Comparison of ENCODE assay signal across 10 mouse cellular contexts in genomic region chr17:57104496-57104895, GRCm38 (mm10). TPM values are rescaled to one million over a fixed set of nuclear protein-coding genes. Genes with fewer than 3 reads are reported as not detected.
DNase-seq lines count a peak whose midpoint lies in the region; ATAC-seq lines count a peak whose summit lies in the region.
"Had no signal": no experiment of that assay in that cellular context is flagged by ENCODE, and none has a peak within 500 bp of the region (broad histone marks: within the 10 kb centered on the region; RNA-seq: fewer than 3 reads in every experiment).

No protein-coding gene starts in this region.

- ATAC-seq in hindbrain, embryonic 11.5 days (ENCODE audit: low FRiP score) = 0 out of 2 replicates have a peak, but pooled peaks have one; percentile 13
- ATAC-seq in midbrain, embryonic 11.5 days (ENCODE audit: low FRiP score) = peak; percentile 19; the same call in 1 of the 2 replicates

- no peaks in the 10 kb centered on the region for H3K36me3 ChIP-seq in hindbrain, embryonic 11.5 days (ENCODE audit: control insufficient read depth, insufficient read depth, low read length)
- H3K36me3 ChIP-seq in midbrain, embryonic 11.5 days (ENCODE audit: control insufficient read depth, insufficient read depth, low read length) = no peaks in the 10 kb centered on the region

- H3K4me1 ChIP-seq in brown adipose tissue, adult 24 weeks (ENCODE audit: control insufficient read depth, insufficient read depth, insufficient read length, low read length) = peaks cover 2% of the 10 kb centered on the region; the same call in 1 of the 2 replicates
- no peaks in the 10 kb centered on the region for H3K4me1 ChIP-seq in hindbrain, embryonic 11.5 days (replicated peaks; ENCODE audit: control insufficient read depth, insufficient read depth, low read length)
- peaks cover 9% of the 10 kb centered on the region for H3K4me1 ChIP-seq in midbrain, embryonic 11.5 days (ENCODE audit: control insufficient read depth, insufficient read depth, low read length)

- H3K9me3 ChIP-seq in hindbrain, embryonic 11.5 days (ENCODE audit: control insufficient read depth, low read length) = no peaks in the 10 kb centered on the region
- H3K9me3 ChIP-seq in midbrain, embryonic 11.5 days (ENCODE audit: control insufficient read depth, low read length) = no peaks in the 10 kb centered on the region

- H3K27ac ChIP-seq in brown adipose tissue, adult 24 weeks (replicated peaks; ENCODE audit: low read depth, low read length) = no peak overlapping the region
- H3K27ac ChIP-seq in hindbrain, embryonic 11.5 days (ENCODE audit: low read depth, low read length) = no peak overlapping the region
- no peak overlapping the region for H3K27ac ChIP-seq in midbrain, embryonic 11.5 days (ENCODE audit: low read depth, low read length)

- 0 out of 2 replicates have a peak overlapping the region, but pooled peaks have one; percentile 28 for H3K9ac ChIP-seq in hindbrain, embryonic 11.5 days (ENCODE audit: low read depth, low read length)
- peak overlapping the region; percentile 82 for H3K9ac ChIP-seq in midbrain, embryonic 11.5 days (ENCODE audit: low read length)

- H3K4me2 ChIP-seq in hindbrain, embryonic 11.5 days (replicated peaks; ENCODE audit: low read depth, low read length) = peak overlapping the region; percentile 91
- peak overlapping the region; percentile 84 for H3K4me2 ChIP-seq in midbrain, embryonic 11.5 days

- 42% methylated on average over 4 of the region's 4 CpGs for WGBS in hindbrain, embryonic 11.5 days
- 40% methylated on average over 4 of the region's 4 CpGs for WGBS in midbrain, embryonic 11.5 days

- no peaks in the 10 kb centered on the region for H3K27me3 ChIP-seq in hindbrain, embryonic 11.5 days (ENCODE audit: control insufficient read depth, insufficient read depth, low read length)
- H3K27me3 ChIP-seq in midbrain, embryonic 11.5 days (ENCODE audit: control insufficient read depth, insufficient read depth, low read length) = no peaks in the 10 kb centered on the region

- DNase-seq in heart, adult 11 months = peak; percentile 92
- no peak for DNase-seq in heart, adult 8-10 months (ENCODE audit: low spot score)
- DNase-seq in hindbrain, embryonic 11.5 days (ENCODE audit: low spot score) = no peak
- DNase-seq in midbrain, embryonic 11.5 days (ENCODE audit: low spot score, missing footprints) = no peak
- DNase-seq in spleen, postnatal 4 days (ENCODE audit: low spot score in 2 of 2) = no peak
- DNase-seq in natural killer cell, adult 2 months (ENCODE audit: low spot score in 2 of 2) = no peak
- DNase-seq in right cerebral cortex, postnatal 36 days (ENCODE audit: low spot score in 2 of 2) = no peak

- peak overlapping the region; percentile 63 for H3K4me3 ChIP-seq in brown adipose tissue, adult 24 weeks (ENCODE audit: insufficient read depth, low read depth, low read length)
- H3K4me3 ChIP-seq in hindbrain, embryonic 11.5 days (ENCODE audit: low read depth, low read length) = peak overlapping the region; percentile 61; the same call in 1 of the 2 replicates
- peak overlapping the region; percentile 65 for H3K4me3 ChIP-seq in midbrain, embryonic 11.5 days (ENCODE audit: low read depth, low read length)

RNA-seq across cellular contexts. Expression of gene Tnfsf9, which starts 0.6 kb away (rescaled TPM):
- under 1 TPM; 0.25 to 0.83 (median 0.43) TPM for total RNA-seq in heart, adult 8-10 months (2022)
- polyA plus RNA-seq in brown adipose tissue, adult 24 weeks (2012; ENCODE audit: insufficient read depth, insufficient read length, missing spikeins) = 0.79 TPM in 1 of 2 replicates, not detected in the other
- 6.3 and 7.6 TPM in 2 replicates for polyA plus RNA-seq in hindbrain, embryonic 11.5 days (2014; fragmentation: Nextera tagmentation; extraction: Ambion mirVana)
- polyA plus RNA-seq in midbrain, embryonic 11.5 days (2014; fragmentation: Nextera tagmentation; extraction: Ambion mirVana) = 8.1 and 9.0 TPM in 2 replicates

RNA-seq across cellular contexts. Expression of gene Tubb4a, which starts 16.9 kb away (rescaled TPM):
- 1 to 10 TPM; 1.1 to 1.7 (median 1.4) TPM for total RNA-seq in heart, adult 8-10 months (2022)
- polyA plus RNA-seq in brown adipose tissue, adult 24 weeks (2012; ENCODE audit: insufficient read depth, insufficient read length, missing spikeins) = 2.4 and 2.9 TPM in 2 replicates
- 165 and 191 TPM in 2 replicates for polyA plus RNA-seq in hindbrain, embryonic 11.5 days (2014; fragmentation: Nextera tagmentation; extraction: Ambion mirVana)
- 167 and 171 TPM in 2 replicates for polyA plus RNA-seq in midbrain, embryonic 11.5 days (2014; fragmentation: Nextera tagmentation; extraction: Ambion mirVana)

RNA-seq across cellular contexts. Expression of gene Dennd1c, which starts 26.2 kb away (rescaled TPM):
- 1 to 10 TPM in 2 of 4 experiments, under 1 TPM in 2; 0.90 to 1.6 (median 1.2) TPM for total RNA-seq in heart, adult 8-10 months (2022)
- 1.3 and 4.3 TPM in 2 replicates for polyA plus RNA-seq in brown adipose tissue, adult 24 weeks (2012; ENCODE audit: insufficient read depth, insufficient read length, missing spikeins)
- polyA plus RNA-seq in hindbrain, embryonic 11.5 days (2014; fragmentation: Nextera tagmentation; extraction: Ambion mirVana) = 2.9 and 3.8 TPM in 2 replicates
- polyA plus RNA-seq in midbrain, embryonic 11.5 days (2014; fragmentation: Nextera tagmentation; extraction: Ambion mirVana) = 2.2 and 2.7 TPM in 2 replicates
- polyA plus RNA-seq: C2C12 had no signal

RNA-seq across cellular contexts. Expression of gene Slc25a23, which starts 44.8 kb away (rescaled TPM):
- total RNA-seq in heart, adult 8-10 months (2022) = 10 to 100 TPM; 64.7 to 74.7 (median 70.4) TPM
- polyA plus RNA-seq in brown adipose tissue, adult 24 weeks (2012; ENCODE audit: insufficient read depth, insufficient read length, missing spikeins) = 107 and 161 TPM in 2 replicates
- polyA plus RNA-seq in hindbrain, embryonic 11.5 days (2014; fragmentation: Nextera tagmentation; extraction: Ambion mirVana) = 14.1 and 16.0 TPM in 2 replicates
- 14.2 and 16.5 TPM in 2 replicates for polyA plus RNA-seq in midbrain, embryonic 11.5 days (2014; fragmentation: Nextera tagmentation; extraction: Ambion mirVana)

RNA-seq across cellular contexts. Expression of gene Cd70, which starts 45.1 kb away (rescaled TPM):
- total RNA-seq in heart, adult 8-10 months (2022) = not detected
- not detected in 2 replicates for polyA plus RNA-seq in brown adipose tissue, adult 24 weeks (2012; ENCODE audit: insufficient read depth, insufficient read length, missing spikeins)
- polyA plus RNA-seq in hindbrain, embryonic 11.5 days (2014; fragmentation: Nextera tagmentation; extraction: Ambion mirVana) = 0.28 TPM in 1 of 2 replicates, not detected in the other
- 0.16 and 0.40 TPM in 2 replicates for polyA plus RNA-seq in midbrain, embryonic 11.5 days (2014; fragmentation: Nextera tagmentation; extraction: Ambion mirVana)
- polyA plus RNA-seq: C2C12; small intestine, adult 2 months had no signal

Comparison
In these comparisons a context has a peak if more than half of its experiments do, and no peak if none do; other contexts are left out.
1. RNA of gene Tubb4a, which starts 16.9 kb away (polyA plus RNA-seq): 167 to 171 TPM in midbrain, embryonic 11.5 days and 165 to 191 TPM in hindbrain, embryonic 11.5 days; 2.4 to 2.9 TPM in brown adipose tissue, adult 24 weeks; every median in the first group is over 10 times any median in the second.
2. Peak in every context shown above with its lines, with median percentiles within 50 percentile points of each other: H3K4me3 ChIP-seq.